Mouse (Mus musculus) embryonic fibroblast, embryonic 13.5 days (primary cell): ENCODE measurements at regions not wholly inside any gene's neighbourhood (a gene's known extent, or its start where the extent isn't known, plus 50 kb on each side); places are given as distances from the start of the nearest gene placed in this dataset.

Experiments
- CTCF ChIP-seq: IDR thresholded peaks from 2 replicates; pipeline ENCODE4 v1.5.1; 2011; ENCODE audit warnings: mild to moderate bottlenecking, control low read depth, low read length, moderate library complexity, borderline replicate concordance; ENCODE audit not compliant: insufficient read depth
- POLR2A ChIP-seq: IDR thresholded peaks from 2 replicates; pipeline ENCODE4 v1.6.1; 2011; ENCODE audit warnings: low read depth, mild to moderate bottlenecking, control low read depth, low read length, moderate library complexity

GRCm38 (mm10) chr8:78162046-78162445, 51.1 kb upstream of the Ttc29 start:
- TF ChIP-seq CTCF (no peak), POLR2A (no peak)
